Mouse (Mus musculus): ENCODE measurements at regions not wholly inside any gene's neighbourhood (a gene's known extent, or its start where the extent isn't known, plus 50 kb on each side); places are given as distances from the start of the nearest gene placed in this dataset.
A peak's percentile ranks its signal among the peaks of the same experiment; 100 is the strongest.

DNA sequence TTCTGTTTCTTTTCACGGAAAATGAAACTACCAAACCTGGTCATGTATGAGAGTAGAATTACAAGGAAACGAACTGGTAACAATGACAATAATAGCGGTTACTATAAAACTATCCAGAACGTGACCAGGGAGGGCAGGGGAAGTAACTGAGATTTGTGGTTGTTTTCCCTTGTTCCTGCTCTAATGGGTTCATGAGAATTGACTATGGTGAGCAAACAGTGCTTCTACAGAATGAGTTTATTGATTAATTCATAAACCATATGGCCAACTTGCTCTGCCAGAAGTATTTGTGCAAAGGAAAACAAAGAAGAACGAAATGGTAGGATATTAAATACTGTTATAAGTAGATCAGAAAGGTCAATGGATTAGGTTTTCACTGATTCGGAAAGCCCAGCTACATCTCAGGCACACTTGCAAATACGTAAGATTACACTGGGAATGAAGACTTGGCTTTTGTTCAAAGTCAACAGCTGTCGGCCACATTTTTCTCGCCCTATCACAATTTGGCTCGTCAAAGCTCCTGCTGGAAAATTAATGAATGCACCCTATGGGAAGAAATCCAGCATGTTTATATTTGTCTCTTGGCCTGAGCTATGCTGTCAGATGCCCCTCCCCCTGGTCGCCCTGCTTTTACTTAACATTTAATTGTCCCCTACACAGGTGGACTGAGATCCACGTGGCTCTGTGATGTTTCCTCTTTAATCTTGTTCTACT is 73.6 kb upstream of the Tent5a start:
- no peak overlapping the region for H3K27ac ChIP-seq
- H3K79me2 ChIP-seq (ENCODE audit: inconsistent target): no peaks in the 10 kb centered on the region
- WGBS (ENCODE audit: missing documents): 83% methylated on average over 12 of the region's 12 CpGs
- H3K4me3 ChIP-seq (ENCODE audit: inconsistent target): no peak overlapping the region
- H3K36me3 ChIP-seq (ENCODE audit: inconsistent target): no peaks in the 10 kb centered on the region

DNA sequence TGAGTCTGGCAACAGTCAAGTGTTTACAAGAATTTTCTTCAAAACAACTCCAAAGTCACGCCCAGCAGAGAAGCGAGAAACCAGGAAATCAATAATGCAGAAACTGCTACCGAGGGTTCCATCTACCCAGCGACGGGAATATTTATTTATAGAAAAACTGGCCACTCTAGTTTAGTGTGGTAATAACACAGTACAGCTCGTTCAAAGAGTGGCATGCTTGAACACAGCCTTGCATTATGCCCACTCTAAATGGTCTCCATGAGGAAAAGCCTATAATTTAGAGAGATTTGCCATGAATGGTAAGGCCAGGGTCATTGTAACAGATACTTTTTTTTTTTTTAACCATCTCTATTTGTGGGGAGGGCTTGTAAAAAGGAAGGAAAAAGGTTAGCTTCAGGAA is 67.8 kb upstream of the Tent5a start:
- Histone ChIP-seq H3K79me2 (ENCODE audit: inconsistent target) (no peaks in the 10 kb centered on the region), H3K27ac (no peak overlapping the region), H3K36me3 (ENCODE audit: inconsistent target) (no peaks in the 10 kb centered on the region), H3K4me3 (ENCODE audit: inconsistent target) (no peak overlapping the region)
- 51% methylated on average over 6 of the region's 6 CpGs for WGBS (ENCODE audit: missing documents)

DNA sequence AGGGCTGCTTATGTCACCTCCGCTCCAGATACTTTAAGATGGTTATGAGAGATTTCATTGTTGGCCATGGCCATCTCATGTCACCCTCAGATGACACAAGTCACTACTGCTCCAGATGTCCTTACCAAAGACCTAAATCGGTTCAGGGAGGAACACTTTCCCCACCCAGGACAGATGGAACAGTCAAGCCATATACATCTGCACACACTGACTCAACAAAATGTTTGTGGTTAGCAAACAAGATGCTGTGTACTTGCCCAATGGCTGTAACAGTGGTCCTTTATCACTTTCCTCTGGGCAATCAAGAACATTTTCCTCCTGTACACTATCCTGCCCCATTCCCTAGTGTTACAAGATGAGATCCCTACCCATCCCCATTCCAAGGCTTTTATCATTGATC is 64.1 kb upstream of the Tent5a start:
- no peak overlapping the region for H3K27ac ChIP-seq
- H3K79me2 ChIP-seq (ENCODE audit: inconsistent target): no peaks in the 10 kb centered on the region
- 55% methylated on average over 2 of the region's 2 CpGs for WGBS (ENCODE audit: missing documents)
- no peaks in the 10 kb centered on the region for H3K36me3 ChIP-seq (ENCODE audit: inconsistent target)
- H3K4me3 ChIP-seq (ENCODE audit: inconsistent target): no peak overlapping the region

DNA sequence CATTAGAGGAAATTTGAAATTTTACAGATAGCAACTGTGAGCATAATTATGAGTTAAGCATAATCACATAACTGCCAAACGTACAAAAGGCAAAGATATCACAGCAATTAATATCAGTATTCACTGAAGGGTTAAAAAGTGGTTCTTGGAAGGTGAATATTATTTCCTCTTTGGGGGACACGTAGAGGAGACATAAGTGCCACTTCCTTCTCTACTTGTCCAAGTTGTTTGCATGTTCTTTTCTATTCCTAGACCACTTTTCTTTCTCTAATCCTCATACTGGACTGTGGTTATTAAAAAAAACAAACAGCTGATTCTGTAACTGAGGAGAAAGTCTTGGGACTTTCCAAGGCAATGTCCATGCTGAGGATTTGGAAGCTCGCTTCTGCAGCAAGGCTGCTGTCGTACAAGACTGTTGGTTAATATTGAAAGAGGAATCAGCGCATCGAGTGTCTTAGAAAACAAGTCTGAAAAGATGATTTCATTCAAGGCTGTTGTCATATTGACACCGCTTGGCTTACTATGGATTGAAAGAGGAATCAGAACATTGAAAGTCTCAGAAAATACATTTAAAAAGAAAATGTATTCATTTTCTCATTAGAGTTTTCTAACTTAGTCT is 61.7 kb upstream of the Tent5a start:
- no peak overlapping the region for H3K4me3 ChIP-seq (ENCODE audit: inconsistent target)
- 20% methylated on average over 7 of the region's 7 CpGs for WGBS (ENCODE audit: missing documents)
- H3K79me2 ChIP-seq (ENCODE audit: inconsistent target): no peaks in the 10 kb centered on the region
- H3K36me3 ChIP-seq (ENCODE audit: inconsistent target): no peaks in the 10 kb centered on the region
- H3K27ac ChIP-seq: 0 out of 2 replicates have a peak overlapping the region, but pooled peaks have one; percentile 5

DNA sequence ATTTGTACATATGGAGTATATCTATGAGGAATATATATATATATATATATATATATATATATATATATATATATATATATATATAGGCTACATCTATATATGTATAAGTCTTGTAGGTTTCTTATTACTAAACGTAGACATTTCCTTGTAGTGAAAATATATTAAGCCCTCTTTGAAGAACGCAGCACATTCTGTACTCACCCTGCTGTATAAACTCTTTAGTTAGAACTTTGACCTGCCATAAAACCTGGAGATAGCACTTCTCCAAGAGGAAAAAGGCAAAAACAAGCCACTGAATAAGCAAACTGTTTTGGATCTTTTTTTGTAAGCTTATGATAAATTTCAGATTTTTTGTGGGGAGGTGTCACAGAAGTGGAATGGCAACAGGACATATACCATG is 55.3 kb upstream of the Tent5a start:
- H3K27ac ChIP-seq: no peak overlapping the region
- H3K4me3 ChIP-seq (ENCODE audit: inconsistent target): no peak overlapping the region
- H3K36me3 ChIP-seq (ENCODE audit: inconsistent target): no peaks in the 10 kb centered on the region
- no peaks in the 10 kb centered on the region for H3K79me2 ChIP-seq (ENCODE audit: inconsistent target)
- WGBS (ENCODE audit: missing documents): 100% methylated on average over 1 of the region's 2 CpGs

DNA sequence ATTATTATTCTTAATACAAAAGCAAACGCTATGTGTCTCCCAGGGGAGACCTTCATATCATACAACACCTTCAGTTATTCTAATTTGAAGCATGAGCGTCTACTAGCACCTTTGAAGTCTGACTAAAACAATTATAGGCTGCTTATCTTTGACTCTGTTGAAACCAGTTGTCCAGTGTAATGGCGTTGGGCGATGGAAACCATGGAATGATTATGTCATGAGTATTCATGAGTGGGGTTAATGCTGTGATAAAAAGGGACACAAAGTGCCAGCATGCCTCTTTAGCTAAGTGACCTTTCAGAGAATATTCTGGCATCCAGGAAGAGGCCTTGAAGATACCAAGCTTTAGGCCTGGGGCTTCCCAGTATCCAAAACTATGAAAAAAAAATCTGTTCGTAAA is 53.6 kb upstream of the Tent5a start:
- 100% methylated on average over 5 of the region's 5 CpGs for WGBS (ENCODE audit: missing documents)
- H3K4me3 ChIP-seq (ENCODE audit: inconsistent target): no peak overlapping the region
- H3K36me3 ChIP-seq (ENCODE audit: inconsistent target): no peaks in the 10 kb centered on the region
- H3K27ac ChIP-seq: no peak overlapping the region
- H3K79me2 ChIP-seq (ENCODE audit: inconsistent target): no peaks in the 10 kb centered on the region

DNA sequence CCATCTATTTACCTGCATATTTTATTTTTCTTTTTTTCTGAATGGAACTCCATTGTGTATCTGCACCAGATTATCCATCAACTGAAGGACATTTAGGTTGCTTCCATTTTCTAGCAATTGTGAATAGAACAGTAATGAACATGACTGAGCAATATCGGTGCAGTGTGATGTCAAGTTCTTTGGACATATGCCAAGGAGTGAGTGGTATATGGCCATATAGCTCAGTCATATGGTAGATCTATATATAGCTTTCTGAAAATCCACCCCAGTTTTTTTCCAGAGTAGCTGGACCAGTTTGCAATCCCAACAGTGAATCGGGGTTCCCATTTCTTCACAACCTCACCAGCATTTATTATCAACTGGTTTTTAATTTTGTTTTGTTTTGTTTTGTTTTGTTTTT is 52.0 kb upstream of the Tent5a start:
- Histone ChIP-seq H3K79me2 (ENCODE audit: inconsistent target) (no peaks in the 10 kb centered on the region), H3K4me3 (ENCODE audit: inconsistent target) (no peak overlapping the region), H3K27ac (no peak overlapping the region), H3K36me3 (ENCODE audit: inconsistent target) (no peaks in the 10 kb centered on the region)
- 94% methylated on average over 2 of the region's 2 CpGs for WGBS (ENCODE audit: missing documents)

Measured in macrophage (primary cell).